Mouse (Mus musculus): ENCODE results near the gene Hc. TPM values are rescaled to one million over a fixed set of nuclear protein-coding genes. Genes with fewer than 3 reads are reported as not detected.

The Hc gene
- polyA plus RNA-seq, 1 experiment from 2014 or later = 0.46 TPM

- Histone ChIP-seq H3K36me3 (no peaks in the 10 kb centered on the region), H3K4me3 (no peak overlapping the region)
- 78% methylated on average over 2 of the region's 2 CpGs for WGBS
Observed at GRCm38 (mm10) chr2:35044956-35045355, 16.3 kb downstream of the Hc start.

DNA sequence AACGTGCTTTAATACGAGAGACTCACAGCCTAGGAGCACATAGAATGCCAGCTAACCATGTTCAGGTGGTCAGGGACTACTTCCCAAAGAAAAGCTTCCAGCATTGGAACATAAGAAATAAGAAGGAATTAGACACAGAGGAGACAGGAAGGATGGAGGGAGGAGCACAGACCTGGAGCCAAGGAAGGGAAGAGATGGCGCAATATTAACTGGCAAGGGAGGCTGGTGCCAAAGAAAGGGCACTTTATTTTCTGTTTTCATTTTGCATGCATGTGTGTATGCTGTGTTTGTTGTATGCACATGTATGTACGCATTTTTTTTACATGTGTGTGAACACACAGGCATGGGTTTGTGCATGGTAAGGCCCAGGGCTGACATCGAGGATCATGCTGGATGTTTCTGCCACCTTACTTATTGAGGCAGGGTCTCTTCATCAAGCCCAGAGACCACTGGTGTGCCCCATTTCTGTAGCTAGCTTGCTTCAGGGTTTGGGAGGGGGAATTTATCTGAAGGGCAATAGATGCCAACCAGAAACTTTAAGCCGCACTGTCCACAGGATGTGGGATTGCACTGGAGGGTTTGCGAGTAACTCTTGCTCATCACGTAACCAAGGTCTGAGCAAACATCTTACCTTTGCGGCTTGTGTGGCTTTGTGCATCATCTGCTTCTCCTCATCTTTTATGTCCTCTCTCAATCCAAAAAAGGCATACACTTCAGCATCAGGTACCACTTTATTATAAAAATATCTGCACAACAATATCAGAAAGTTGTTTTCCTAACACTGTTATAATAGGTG is 22.5 kb downstream of the Hc start:
- no peak overlapping the region for H3K9ac ChIP-seq (replicated peaks)
- H3K4me1 ChIP-seq = no peaks in the 10 kb centered on the region
- no peak overlapping the region for H3K4me3 ChIP-seq
- H3K9me3 ChIP-seq = no peaks in the 10 kb centered on the region
- no peak overlapping the region for H3K4me2 ChIP-seq (replicated peaks)
- no peaks in the 10 kb centered on the region for H3K36me3 ChIP-seq
- no peaks in the 10 kb centered on the region for H3K27me3 ChIP-seq
- H3K27ac ChIP-seq (replicated peaks) = no peak overlapping the region
- ATAC-seq (replicated peaks) = no peak
- 85% methylated on average over 9 of the region's 9 CpGs for WGBS

More at GRCm38 (mm10) chr2:35044956-35045355, 16.3 kb downstream of the Hc start:
- no peak for ATAC-seq (replicated peaks)
- Histone ChIP-seq H3K27me3 (no peaks in the 10 kb centered on the region), H3K27ac (replicated peaks) (no peak overlapping the region), H3K4me1 (no peaks in the 10 kb centered on the region), H3K9ac (replicated peaks) (no peak overlapping the region), H3K4me2 (replicated peaks) (no peak overlapping the region), H3K9me3 (no peaks in the 10 kb centered on the region)

DNA sequence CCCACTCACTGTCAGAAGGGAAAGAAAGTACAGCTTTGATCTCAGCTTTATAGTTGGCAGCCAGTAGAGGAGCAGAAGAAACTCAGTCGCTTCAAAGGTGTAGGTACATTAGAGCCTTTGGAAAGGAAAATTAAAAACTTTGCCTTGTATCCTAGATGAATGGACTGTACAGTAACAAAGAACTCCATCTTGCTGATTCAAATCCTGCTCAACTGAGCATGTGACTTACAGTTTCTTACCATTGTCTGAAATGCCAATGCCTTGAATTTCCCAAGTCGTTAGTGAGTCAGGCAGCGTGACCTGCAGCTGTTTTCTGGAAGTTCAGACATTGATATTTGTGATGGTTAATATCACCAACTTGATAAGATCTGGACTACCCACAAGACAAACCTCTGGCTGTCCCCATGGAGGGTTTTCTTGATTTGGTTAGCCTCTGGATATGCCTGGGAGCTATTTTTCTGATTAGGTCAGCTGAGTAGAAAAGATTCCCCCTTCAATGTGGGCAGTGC is 36.5 kb downstream of the Hc start:
- ATAC-seq (replicated peaks) = no peak

DNA sequence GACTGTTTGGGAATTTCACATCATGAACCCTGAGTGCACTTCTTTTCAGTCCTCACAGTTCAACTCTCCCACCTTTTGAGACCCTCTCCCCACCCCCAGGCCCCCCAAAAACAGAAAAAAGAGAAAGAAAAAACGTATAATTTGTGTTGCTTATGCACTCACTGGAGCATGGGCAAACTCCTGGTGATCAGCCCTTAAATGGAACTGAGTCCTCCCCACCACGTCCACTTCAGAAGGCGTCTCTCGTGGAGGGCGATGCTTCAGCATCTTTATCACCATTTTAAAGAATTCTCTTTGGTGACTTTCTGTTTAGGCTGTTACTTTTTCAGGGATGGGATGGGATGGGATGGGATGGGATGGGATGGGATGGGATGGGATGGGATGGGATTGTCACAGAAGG is 39.4 kb downstream of the Hc start:
- no peaks in the 10 kb centered on the region for H3K27me3 ChIP-seq
- H3K4me2 ChIP-seq (replicated peaks) = no peak overlapping the region
- ATAC-seq (replicated peaks) = no peak
- no peak overlapping the region for H3K9ac ChIP-seq (replicated peaks)
- no peaks in the 10 kb centered on the region for H3K9me3 ChIP-seq
- WGBS = 82% methylated on average over 5 of the region's 5 CpGs
- no peaks in the 10 kb centered on the region for H3K4me1 ChIP-seq
- no peak overlapping the region for H3K27ac ChIP-seq (replicated peaks)
- no peaks in the 10 kb centered on the region for H3K36me3 ChIP-seq
- no peak overlapping the region for H3K4me3 ChIP-seq

More for the DNA sequence above, 36.5 kb downstream of the Hc start:
- Histone ChIP-seq H3K4me1 (no peaks in the 10 kb centered on the region), H3K27ac (replicated peaks) (no peak overlapping the region), H3K9ac (replicated peaks) (no peak overlapping the region), H3K9me3 (no peaks in the 10 kb centered on the region), H3K4me3 (no peak overlapping the region), H3K4me2 (replicated peaks) (no peak overlapping the region), H3K27me3 (no peaks in the 10 kb centered on the region), H3K36me3 (no peaks in the 10 kb centered on the region)
- WGBS = 54% methylated on average over 3 of the region's 3 CpGs

DNA sequence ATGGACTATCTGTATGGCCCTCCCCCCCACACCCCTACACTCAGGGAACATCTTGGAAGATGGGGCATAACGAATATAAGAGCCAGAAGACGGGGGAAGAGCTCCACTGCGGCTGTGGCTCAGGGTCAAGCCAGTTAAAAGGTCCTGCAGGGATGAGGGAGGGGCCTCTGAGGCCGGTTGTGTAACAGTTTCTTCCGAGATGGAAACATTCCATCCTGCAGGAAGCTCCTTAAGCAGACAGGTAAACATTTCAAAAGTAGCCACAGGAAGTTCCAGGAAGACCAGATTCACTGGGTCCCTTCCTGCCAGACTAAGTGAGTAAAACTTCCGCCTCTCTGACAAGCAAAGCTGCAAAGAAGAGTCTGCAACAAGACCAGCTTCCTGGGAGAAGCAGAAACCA is 45.4 kb downstream of the Hc start:
- H3K4me2 ChIP-seq (replicated peaks) = no peak overlapping the region
- 57% methylated on average over 6 of the region's 6 CpGs for WGBS
- no peak overlapping the region for H3K27ac ChIP-seq (replicated peaks)
- no peak for ATAC-seq (replicated peaks)
- no peaks in the 10 kb centered on the region for H3K9me3 ChIP-seq
- no peak overlapping the region for H3K4me3 ChIP-seq
- no peaks in the 10 kb centered on the region for H3K4me1 ChIP-seq
- H3K27me3 ChIP-seq = no peaks in the 10 kb centered on the region
- H3K9ac ChIP-seq (replicated peaks) = no peak overlapping the region
- no peaks in the 10 kb centered on the region for H3K36me3 ChIP-seq

DNA sequence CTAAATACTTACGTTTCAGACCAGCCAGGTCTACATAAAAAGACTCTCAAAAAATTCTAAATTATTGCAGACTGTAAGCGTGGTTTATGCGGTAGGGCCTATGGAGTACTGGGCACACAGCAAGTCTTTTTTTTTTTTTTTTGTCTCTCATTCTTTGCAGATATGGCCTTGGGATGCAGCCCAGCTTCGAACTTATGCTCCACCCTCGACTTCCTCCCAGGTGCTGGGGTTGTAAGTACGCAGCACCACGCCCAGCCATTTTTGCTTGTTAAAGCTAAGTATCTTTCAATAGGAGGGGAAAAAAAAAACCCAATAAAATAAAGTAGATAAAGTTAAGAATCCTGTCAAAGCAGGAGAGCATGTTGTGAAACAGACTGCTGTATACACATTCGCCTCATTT is 49.6 kb downstream of the Hc start:
- WGBS = 94% methylated on average over 8 of the region's 8 CpGs
- Histone ChIP-seq H3K36me3 (no peaks in the 10 kb centered on the region), H3K4me2 (replicated peaks) (no peak overlapping the region), H3K4me1 (no peaks in the 10 kb centered on the region), H3K9me3 (no peaks in the 10 kb centered on the region), H3K9ac (replicated peaks) (no peak overlapping the region), H3K27ac (replicated peaks) (no peak overlapping the region), H3K4me3 (no peak overlapping the region), H3K27me3 (no peaks in the 10 kb centered on the region)
- ATAC-seq (replicated peaks) = no peak

- ATAC-seq (replicated peaks) = no peak
- 66% methylated on average over 9 of the region's 9 CpGs for WGBS
- Histone ChIP-seq H3K4me3 (no peak overlapping the region), H3K9ac (replicated peaks) (no peak overlapping the region), H3K4me1 (peaks cover 6% of the 10 kb centered on the region), H3K4me2 (replicated peaks) (no peak overlapping the region), H3K27ac (replicated peaks) (no peak overlapping the region), H3K9me3 (no peaks in the 10 kb centered on the region), H3K27me3 (no peaks in the 10 kb centered on the region), H3K36me3 (no peaks in the 10 kb centered on the region)
Observed at GRCm38 (mm10) chr2:34998956-34999355, 62.3 kb downstream of the Hc start.

DNA sequence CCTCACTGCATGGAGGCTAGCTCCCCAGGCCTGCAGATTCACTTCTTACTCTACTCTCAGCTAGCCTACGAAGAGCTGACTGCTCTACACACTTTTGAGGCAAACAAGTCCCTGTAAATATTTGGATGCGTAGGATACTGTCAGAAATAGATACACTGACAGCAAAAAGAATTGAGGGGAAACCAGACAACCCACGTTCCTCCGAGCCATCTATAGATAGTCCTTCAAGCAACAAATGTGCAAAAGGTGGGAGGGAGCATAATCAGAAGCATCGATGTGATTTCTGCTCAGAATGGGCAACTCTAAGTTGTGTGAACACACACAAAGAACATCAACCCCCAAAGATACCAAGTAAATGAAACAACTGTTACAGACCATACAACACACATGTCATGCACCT is 64.7 kb downstream of the Hc start:
- no peaks in the 10 kb centered on the region for H3K27me3 ChIP-seq
- H3K4me3 ChIP-seq = no peak overlapping the region
- WGBS = 91% methylated on average over 5 of the region's 5 CpGs
- no peak overlapping the region for H3K27ac ChIP-seq (replicated peaks)
- no peaks in the 10 kb centered on the region for H3K36me3 ChIP-seq
- H3K9me3 ChIP-seq = no peaks in the 10 kb centered on the region
- no peak for ATAC-seq (replicated peaks)
- no peak overlapping the region for H3K4me2 ChIP-seq (replicated peaks)
- H3K9ac ChIP-seq (replicated peaks) = no peak overlapping the region
- H3K4me1 ChIP-seq = peaks cover 20% of the 10 kb centered on the region

DNA sequence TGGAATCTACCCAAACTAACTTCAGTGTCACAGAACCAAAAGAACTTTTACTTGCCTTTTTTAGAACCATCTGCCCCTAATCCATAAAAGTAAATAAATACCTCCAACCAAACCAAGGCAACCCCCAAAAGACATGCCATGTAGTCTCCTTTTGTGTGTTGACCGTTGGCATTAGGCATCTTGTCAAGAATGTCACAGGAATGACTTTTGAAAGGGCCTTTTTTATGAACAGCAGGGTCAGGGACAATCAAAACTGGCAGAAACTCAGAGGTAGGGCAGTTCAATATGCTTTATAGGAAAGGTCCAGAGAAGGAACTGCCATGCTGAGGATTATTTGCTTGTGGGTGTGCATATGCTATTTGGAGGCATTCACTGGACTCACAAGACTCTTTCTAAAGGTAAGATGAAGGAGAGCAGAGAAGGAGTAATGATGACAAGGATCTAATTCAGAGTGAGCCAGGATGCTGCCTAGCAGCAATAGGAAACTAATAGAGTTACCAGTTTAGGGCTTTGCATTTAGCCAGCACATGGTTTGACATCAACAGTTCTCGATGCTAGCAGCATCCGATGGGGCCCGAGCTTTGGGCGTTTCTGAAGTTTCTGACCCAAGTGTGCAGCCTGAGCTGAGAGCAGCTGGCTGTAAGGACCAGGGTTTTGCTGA is 67.4 kb downstream of the Hc start:
- peak overlapping the region; percentile 57 for H3K27ac ChIP-seq (replicated peaks)
- no peak overlapping the region for H3K4me2 ChIP-seq (replicated peaks)
- no peaks in the 10 kb centered on the region for H3K36me3 ChIP-seq
- H3K9me3 ChIP-seq = no peaks in the 10 kb centered on the region
- no peaks in the 10 kb centered on the region for H3K27me3 ChIP-seq
- no peak overlapping the region for H3K9ac ChIP-seq (replicated peaks)
- H3K4me1 ChIP-seq = peaks cover 22% of the 10 kb centered on the region
- peak; percentile 64 for ATAC-seq (replicated peaks)
- H3K4me3 ChIP-seq = no peak overlapping the region
- WGBS = 7% methylated on average over 5 of the region's 5 CpGs

DNA sequence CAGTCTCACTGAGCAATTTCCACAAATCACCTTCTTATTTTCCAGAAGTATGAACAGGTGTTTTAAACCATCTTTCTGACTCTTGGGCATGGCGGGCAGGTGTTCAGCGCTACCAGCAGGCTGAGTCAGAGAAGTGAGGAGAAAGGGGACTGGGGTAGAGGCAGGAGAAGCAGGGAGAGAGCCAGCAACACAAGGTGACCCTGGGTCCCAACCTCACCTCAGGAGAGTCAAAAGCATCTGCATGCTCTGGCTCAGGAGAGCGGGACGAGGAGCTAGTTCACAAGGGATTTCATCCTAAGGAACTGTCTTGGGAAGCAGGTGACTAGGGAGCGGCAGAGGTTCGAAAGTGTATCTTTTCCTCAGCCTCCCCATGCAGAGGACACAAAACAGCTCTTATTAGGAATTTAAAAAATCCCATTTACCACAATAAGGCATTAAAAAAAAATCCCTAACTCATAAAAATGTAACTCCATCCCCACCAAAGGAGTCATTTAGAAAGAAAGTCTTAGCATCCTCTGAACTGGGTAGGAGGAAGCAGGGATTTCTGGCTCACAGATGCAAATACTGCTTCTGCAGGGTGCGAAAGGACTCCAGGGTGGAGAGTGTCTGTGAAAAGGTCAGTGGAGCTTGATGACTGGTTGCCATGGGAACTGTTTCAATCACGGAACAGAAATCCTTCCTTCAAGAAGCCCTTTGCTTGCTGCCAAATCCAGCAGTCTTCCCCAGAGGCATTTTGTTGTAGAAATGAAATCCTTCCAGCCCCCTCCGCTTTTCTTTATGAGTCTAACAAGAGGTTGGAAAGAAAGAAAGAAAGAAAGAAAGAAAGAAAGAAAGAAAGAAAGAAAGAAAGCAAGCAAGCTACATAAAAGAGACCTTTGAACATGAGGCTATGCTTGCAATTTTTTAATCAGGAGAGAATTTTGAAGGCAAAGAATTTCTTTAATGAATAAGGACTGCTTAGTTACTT is 68.2 kb downstream of the Hc start:
- Histone ChIP-seq H3K4me3 (no peak overlapping the region), H3K4me2 (replicated peaks) (0 out of 2 replicates have a peak overlapping the region, but pooled peaks have one; percentile 6), H3K4me1 (peaks cover 22% of the 10 kb centered on the region), H3K27me3 (no peaks in the 10 kb centered on the region), H3K36me3 (no peaks in the 10 kb centered on the region), H3K27ac (replicated peaks) (peak overlapping the region; percentile 57), H3K9ac (replicated peaks) (no peak overlapping the region), H3K9me3 (no peaks in the 10 kb centered on the region)
- ATAC-seq (replicated peaks) = peak; percentile 90
- WGBS = 7% methylated on average over 9 of the region's 9 CpGs

DNA sequence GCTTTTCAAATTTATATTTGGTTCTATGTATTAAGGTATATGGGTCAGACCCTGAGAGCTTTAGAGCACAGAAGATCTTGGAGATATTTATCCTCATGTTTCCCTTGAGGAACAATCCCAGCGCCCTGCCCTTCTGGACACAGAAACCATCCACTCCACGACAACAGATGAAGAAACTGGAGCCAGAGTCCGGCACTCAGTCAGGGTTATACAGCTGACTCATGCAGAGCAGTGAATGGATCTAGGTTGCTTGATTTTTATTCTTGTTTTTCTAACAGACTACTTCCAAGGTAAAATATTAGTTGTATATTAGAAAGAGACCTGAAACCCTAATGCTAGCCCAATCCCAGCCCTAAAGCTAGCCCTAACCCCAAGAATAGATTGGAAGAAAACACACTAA is 69.3 kb downstream of the Hc start:
- Histone ChIP-seq H3K9ac (replicated peaks) (no peak overlapping the region), H3K27me3 (no peaks in the 10 kb centered on the region), H3K9me3 (no peaks in the 10 kb centered on the region), H3K4me1 (peaks cover 22% of the 10 kb centered on the region), H3K4me3 (no peak overlapping the region), H3K36me3 (no peaks in the 10 kb centered on the region), H3K27ac (replicated peaks) (no peak overlapping the region), H3K4me2 (replicated peaks) (no peak overlapping the region)
- no peak for ATAC-seq (replicated peaks)
- WGBS = 75% methylated on average over 3 of the region's 3 CpGs

DNA sequence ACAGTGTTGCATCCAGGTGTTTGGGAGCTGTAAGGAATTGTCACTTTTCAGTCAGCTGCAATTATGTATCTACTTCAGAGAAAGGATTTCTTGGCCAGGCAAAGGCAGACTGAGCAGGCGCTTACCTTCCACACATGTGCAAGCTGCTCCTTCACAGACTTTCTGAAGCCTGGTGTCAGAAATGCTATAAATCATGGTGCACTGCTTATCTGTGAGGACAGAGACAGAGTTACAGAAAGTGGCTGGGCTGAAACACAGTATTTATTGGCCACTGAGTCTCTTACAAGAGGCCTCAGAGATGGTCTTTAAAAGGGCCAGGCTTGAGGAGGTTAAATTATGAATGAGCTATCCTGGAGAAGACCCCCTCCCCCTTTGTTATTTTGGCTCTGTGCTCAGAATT is 71.5 kb downstream of the Hc start:
- H3K9ac ChIP-seq (replicated peaks) = no peak overlapping the region
- peaks cover 22% of the 10 kb centered on the region for H3K4me1 ChIP-seq
- no peak overlapping the region for H3K4me3 ChIP-seq
- no peaks in the 10 kb centered on the region for H3K9me3 ChIP-seq
- H3K27ac ChIP-seq (replicated peaks) = no peak overlapping the region
- no peak overlapping the region for H3K4me2 ChIP-seq (replicated peaks)
- no peaks in the 10 kb centered on the region for H3K27me3 ChIP-seq
- WGBS = 75% methylated on average over 1 of the region's 1 CpGs
- ATAC-seq (replicated peaks) = no peak
- H3K36me3 ChIP-seq = no peaks in the 10 kb centered on the region
